Mouse (Mus musculus) thymus, adult 2 months (tissue): ENCODE measurements around the gene Usp29. TPM values are rescaled to one million over a fixed set of nuclear protein-coding genes. Genes with fewer than 3 reads are reported as not detected.
"Not testable (repeated sequence)": the region's sequence is repeated elsewhere in the genome, so short reads cannot be mapped to it uniquely, and the experiment has no call there.

Experiments
- DNase-seq: peaks from one replicate; pipeline ENCODE4 v3.0.0; 2021
- H3K27ac ChIP-seq: fragments of 200-500 bp; 2 replicates; pipeline ENCODE4 v1.5.1; 2012; ENCODE audit warnings: low read length, control low read depth; ENCODE audit not compliant: control insufficient read depth, insufficient read depth
- H3K27me3 ChIP-seq: fragments of 200-500 bp; 2 replicates; pipeline ENCODE4 v1.6.1; 2012; ENCODE audit warnings: mild to moderate bottlenecking, low read length, moderate library complexity, mixed read lengths; ENCODE audit not compliant: control insufficient read depth, insufficient read depth
- H3K36me3 ChIP-seq: fragments of 200-500 bp; 2 replicates; pipeline ENCODE4 v1.6.1; 2012; ENCODE audit warnings: mild to moderate bottlenecking, low read length, moderate library complexity; ENCODE audit not compliant: control insufficient read depth, insufficient read depth
- H3K4me1 ChIP-seq: fragments of 200-500 bp; replicated peaks from 2 replicates; pipeline ENCODE4 v1.6.1; 2012; ENCODE audit warnings: low read length; ENCODE audit not compliant: control insufficient read depth, insufficient read depth
- H3K4me3 ChIP-seq: fragments of 200-500 bp; 2 replicates; pipeline ENCODE4 v1.5.1; 2012; ENCODE audit warnings: mild to moderate bottlenecking, low read length, control low read depth, moderate library complexity; ENCODE audit not compliant: control insufficient read depth, insufficient read depth
- CTCF ChIP-seq: fragments of 200-500 bp; IDR thresholded peaks from 2 replicates; pipeline ENCODE4 v1.5.1; 2012; ENCODE audit warnings: mild to moderate bottlenecking, control low read depth, low read length, moderate library complexity, borderline replicate concordance; ENCODE audit not compliant: control insufficient read depth, poor library complexity, insufficient read depth; ENCODE audit errors: extremely low read depth
- POLR2A ChIP-seq: fragments of 200-500 bp; IDR thresholded peaks from 2 replicates; pipeline ENCODE4 v1.6.1; 2012; ENCODE audit warnings: mild to moderate bottlenecking, low read length, control low read depth, moderate library complexity; ENCODE audit not compliant: control insufficient read depth, poor library complexity, insufficient read depth; ENCODE audit errors: extremely low read depth
- WGBS: fragments of 180-500 bp; shearing (Covaris S2); methylation state at CpG from one replicate; pipeline ENCODE4 v1.1.7; 2018; 5-methylcytosine and 5-hydroxymethylcytosine counted together
- polyA plus RNA-seq: library from polyadenylated mRNA; depleted of rRNA; stranded (reverse); fragments of >200 nt; gene quantifications from 2 replicates; pipeline ENCODE4 v1.2.3, GENCODE M21; 2012

Gene Usp29
- polyA plus RNA-seq, 1 experiment, result not detected

- no peak for DNase-seq
- WGBS, result 73% methylated on average over 6 of the region's 6 CpGs
- no peak overlapping the region for H3K4me3 ChIP-seq
Observed at GRCm38 (mm10) chr7:6881473-6882046, 151.2 kb downstream of the Usp29 start.

GRCm38 (mm10) chr7:6883376-6884147, 153.2 kb downstream of the Usp29 start:
- 91% methylated on average over 8 of the region's 8 CpGs for WGBS
- H3K4me3 ChIP-seq, result no peak overlapping the region
- no peak for DNase-seq
- H3K27me3 ChIP-seq, result no peaks in the 10 kb centered on the region
- no peaks in the 10 kb centered on the region for H3K36me3 ChIP-seq
- TF ChIP-seq POLR2A (no peak), CTCF (no peak)
- H3K4me1 ChIP-seq, result no peaks in the 10 kb centered on the region
- no peak overlapping the region for H3K27ac ChIP-seq

More at GRCm38 (mm10) chr7:6881473-6882046, 151.2 kb downstream of the Usp29 start:
- Histone ChIP-seq H3K27me3 (no peaks in the 10 kb centered on the region), H3K36me3 (no peaks in the 10 kb centered on the region), H3K27ac (no peak overlapping the region), H3K4me1 (no peaks in the 10 kb centered on the region)
- no peak for TF ChIP-seq POLR2A
- no peak for TF ChIP-seq CTCF

DNA sequence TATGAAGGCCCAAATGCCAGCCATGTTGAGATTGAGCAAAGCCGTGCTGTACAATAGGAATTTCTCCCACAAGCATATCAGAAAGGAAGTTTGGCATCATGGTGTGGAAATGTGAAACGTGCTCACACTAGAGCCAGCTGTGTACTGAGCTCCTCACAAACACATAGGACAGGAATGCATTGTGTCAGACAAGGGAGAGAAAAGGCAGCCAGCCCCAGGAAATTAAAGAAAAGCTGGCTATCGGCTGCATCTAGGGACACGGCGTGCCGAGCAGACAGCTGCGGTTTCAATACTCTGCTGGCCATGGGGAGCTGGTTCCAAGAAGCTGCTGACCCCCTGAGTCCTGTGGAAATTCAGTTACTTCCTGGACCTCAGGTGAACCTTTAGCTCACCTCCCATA, 155.0 kb downstream of the Usp29 start:
- no peak overlapping the region for H3K27ac ChIP-seq
- no peak for DNase-seq
- 81% methylated on average over 7 of the region's 7 CpGs for WGBS

GRCm38 (mm10) chr7:6886896-6887295, 156.5 kb downstream of the Usp29 start:
- H3K4me3 ChIP-seq, result no peak overlapping the region
- WGBS, result 94% methylated on average over 1 of the region's 1 CpGs

More for the DNA sequence above, 155.0 kb downstream of the Usp29 start:
- TF ChIP-seq POLR2A, result no peak
- no peak for TF ChIP-seq CTCF
- Histone ChIP-seq H3K36me3 (no peaks in the 10 kb centered on the region), H3K4me3 (no peak overlapping the region), H3K27me3 (no peaks in the 10 kb centered on the region), H3K4me1 (no peaks in the 10 kb centered on the region)

GRCm38 (mm10) chr7:6889871-6890270, 159.5 kb downstream of the Usp29 start:
- no peaks in the 10 kb centered on the region for H3K27me3 ChIP-seq
- no peak overlapping the region for H3K27ac ChIP-seq
- H3K4me3 ChIP-seq, result no peak overlapping the region
- no peaks in the 10 kb centered on the region for H3K4me1 ChIP-seq
- TF ChIP-seq CTCF, result no peak
- TF ChIP-seq POLR2A, result no peak
- no peak for DNase-seq
- 96% methylated on average over 5 of the region's 5 CpGs for WGBS
- no peaks in the 10 kb centered on the region for H3K36me3 ChIP-seq

More at GRCm38 (mm10) chr7:6886896-6887295, 156.5 kb downstream of the Usp29 start:
- no peak for DNase-seq
- H3K4me1 ChIP-seq, result no peaks in the 10 kb centered on the region
- H3K27me3 ChIP-seq, result no peaks in the 10 kb centered on the region
- TF ChIP-seq POLR2A (no peak), CTCF (no peak)
- H3K36me3 ChIP-seq, result no peaks in the 10 kb centered on the region
- no peak overlapping the region for H3K27ac ChIP-seq

GRCm38 (mm10) chr7:6891206-6891605, 160.8 kb downstream of the Usp29 start:
- H3K4me3 ChIP-seq, result no peak overlapping the region
- TF ChIP-seq CTCF (no peak), POLR2A (no peak)
- 59% methylated on average over 3 of the region's 3 CpGs for WGBS
- DNase-seq, result no peak
- H3K27me3 ChIP-seq, result no peaks in the 10 kb centered on the region
- no peaks in the 10 kb centered on the region for H3K36me3 ChIP-seq
- H3K4me1 ChIP-seq, result no peaks in the 10 kb centered on the region
- H3K27ac ChIP-seq, result no peak overlapping the region

GRCm38 (mm10) chr7:6897021-6897420, 166.6 kb downstream of the Usp29 start:
- 51% methylated on average over 4 of the region's 4 CpGs for WGBS
- not testable (repeated sequence) for H3K36me3 ChIP-seq, DNase-seq, H3K4me1 ChIP-seq, H3K27me3 ChIP-seq, H3K27ac ChIP-seq, H3K4me3 ChIP-seq
